Mouse (Mus musculus): ENCODE results near the gene Tpx2. TPM values are rescaled to one million over a fixed set of nuclear protein-coding genes. Genes with fewer than 3 reads are reported as not detected.

Tpx2 gene
- 1.5 TPM for total RNA-seq (2023)

GRCm38 (mm10) chr2:152847815-152848302, at the start of gene Tpx2:
Gene Tpx2 (plus strand): TSS chr2:152847964.

GRCm38 (mm10) chr2:152831019-152831878, 16.5 kb upstream of the Tpx2 start, which contains the start of gene Bcl2l1:
Gene Bcl2l1 (minus strand): TSS chr2:152831728.

GRCm38 (mm10) chr2:152911031-152911430, 63.3 kb downstream of the Tpx2 start, which contains the start of gene Mylk2:
Gene Mylk2 (plus strand): TSS chr2:152911352.

GRCm38 (mm10) chr2:152933048-152933447, 85.3 kb downstream of the Tpx2 start, which contains the start of gene Foxs1:
Gene Foxs1 (minus strand): TSS chr2:152933208.

Other genes with a start within 250 kb of the Tpx2 start
- not detected for gene Defb45, start 248.6 kb upstream of the Tpx2 start, total RNA-seq (2023)
- not detected for gene Defb36, start 243.6 kb upstream of the Tpx2 start, total RNA-seq (2023)
- not detected for gene Defb25, start 224.9 kb upstream of the Tpx2 start, total RNA-seq (2023)
- not detected for gene Rem1, start 221.0 kb upstream of the Tpx2 start, total RNA-seq (2023)
- gene H13, start 178.5 kb upstream of the Tpx2 start, total RNA-seq (2023), result 143 TPM
- 20.3 TPM for gene Mcts2, start 160.9 kb upstream of the Tpx2 start, total RNA-seq (2023)
- gene Id1, start 111.7 kb upstream of the Tpx2 start, total RNA-seq (2023), result 1.4 TPM
- not detected for gene Cox4i2, start 93.8 kb upstream of the Tpx2 start, total RNA-seq (2023)
- 15.6 TPM for gene Bcl2l1, start 16.2 kb upstream of the Tpx2 start, total RNA-seq (2023)
- gene Mylk2, start 63.4 kb downstream of the Tpx2 start, total RNA-seq (2023), result not detected
- not detected for gene Foxs1, start 85.2 kb downstream of the Tpx2 start, total RNA-seq (2023)
- not detected for gene Dusp15, start 103.7 kb downstream of the Tpx2 start, total RNA-seq (2023)
- gene Ttll9, start 114.5 kb downstream of the Tpx2 start, total RNA-seq (2023), result not detected
- gene Pdrg1, start 167.5 kb downstream of the Tpx2 start, total RNA-seq (2023), result 75.9 TPM
- gene Xkr7, start 183.9 kb downstream of the Tpx2 start, total RNA-seq (2023), result not detected
- gene Ccm2l, start 218.0 kb downstream of the Tpx2 start, total RNA-seq (2023), result not detected

Data from CD8-positive naive resting alpha-beta T cell, adult 57 days (primary cell).